Mouse (Mus musculus) ZHBTc4 (cell line): ENCODE measurements at regions not wholly inside any gene's neighbourhood (a gene's known extent, or its start where the extent isn't known, plus 50 kb on each side); places are given as distances from the start of the nearest gene placed in this dataset.
A peak's percentile ranks its signal among the peaks of the same experiment; 100 is the strongest.

ENCODE experiments used
- DNase-seq: peaks from one replicate; pipeline ENCODE4 v3.0.0-alpha.2; 2011; ENCODE audit warnings: low read depth, low spot score

GRCm38 (mm10) chr1:77029091-77029490, 485.8 kb downstream of the Epha4 start:
- no peak for DNase-seq

DNA sequence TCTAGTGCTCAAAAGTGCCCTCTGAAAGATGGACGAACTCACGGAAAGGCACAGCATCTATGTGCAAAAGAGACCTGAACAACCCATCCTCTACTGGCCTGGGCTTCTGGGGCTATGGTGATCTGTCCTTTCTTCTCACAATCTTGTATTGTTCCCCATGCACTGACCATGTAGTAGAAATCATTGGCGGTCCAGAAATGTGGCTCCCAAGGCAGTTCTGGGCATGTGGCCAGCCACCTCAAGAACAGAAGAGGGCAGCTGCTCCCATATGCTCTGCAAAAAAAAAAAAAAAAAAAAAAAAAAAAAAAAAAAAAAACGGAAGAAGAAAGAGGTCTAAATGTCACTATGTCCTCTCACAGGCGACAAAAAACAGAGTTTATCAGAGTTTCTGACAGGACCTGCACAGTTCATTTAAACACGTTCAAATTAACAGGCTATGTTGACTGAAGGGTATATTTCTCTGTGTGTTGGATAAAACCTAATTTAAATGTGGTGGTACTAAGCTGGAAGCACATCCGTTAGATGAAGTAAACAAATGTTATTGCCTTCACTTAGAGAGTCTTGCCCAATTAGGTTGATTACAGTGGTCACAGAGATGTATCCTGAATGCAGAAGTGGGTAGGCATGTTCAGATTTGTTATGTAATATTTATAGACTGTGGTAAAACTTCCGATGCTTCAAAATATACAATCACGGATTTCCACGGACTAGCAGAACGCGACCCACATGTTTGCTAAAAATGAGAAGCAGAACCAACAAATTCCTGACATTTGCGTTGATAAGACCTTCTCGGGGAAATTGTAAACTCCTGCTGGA, 470.9 kb downstream of the Epha4 start:
- no peak for DNase-seq

DNA sequence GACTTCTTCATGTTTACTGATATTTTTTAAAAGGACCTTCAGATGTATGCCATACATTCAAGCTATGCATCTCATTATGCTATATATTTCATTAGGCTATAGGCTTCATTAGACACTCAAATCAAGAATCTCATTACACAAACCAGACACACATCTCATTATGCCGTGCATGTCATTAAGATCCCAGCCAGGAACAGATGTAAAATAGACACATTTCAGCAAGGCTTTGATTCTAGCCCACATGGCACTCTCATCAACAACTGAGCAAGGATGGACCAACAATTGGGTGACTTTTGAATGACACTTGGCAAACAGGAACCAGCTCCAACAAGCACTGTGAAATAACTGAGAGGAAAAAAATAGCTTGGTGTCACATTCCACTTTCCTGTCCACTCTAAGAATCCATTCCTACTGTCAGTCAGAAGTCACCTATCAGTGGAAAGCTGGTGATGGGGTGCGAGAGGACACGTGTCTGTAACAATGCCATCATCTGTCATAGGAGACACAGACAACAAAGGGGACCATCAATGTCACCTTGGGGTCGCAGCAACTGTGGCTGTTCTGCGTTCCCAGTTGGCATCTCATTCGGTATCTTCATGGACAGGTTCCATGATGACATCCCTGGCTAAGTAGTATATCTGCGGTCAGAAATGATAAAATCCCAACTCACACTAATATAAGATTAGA, 466.0 kb downstream of the Epha4 start:
- DNase-seq: no peak

DNA sequence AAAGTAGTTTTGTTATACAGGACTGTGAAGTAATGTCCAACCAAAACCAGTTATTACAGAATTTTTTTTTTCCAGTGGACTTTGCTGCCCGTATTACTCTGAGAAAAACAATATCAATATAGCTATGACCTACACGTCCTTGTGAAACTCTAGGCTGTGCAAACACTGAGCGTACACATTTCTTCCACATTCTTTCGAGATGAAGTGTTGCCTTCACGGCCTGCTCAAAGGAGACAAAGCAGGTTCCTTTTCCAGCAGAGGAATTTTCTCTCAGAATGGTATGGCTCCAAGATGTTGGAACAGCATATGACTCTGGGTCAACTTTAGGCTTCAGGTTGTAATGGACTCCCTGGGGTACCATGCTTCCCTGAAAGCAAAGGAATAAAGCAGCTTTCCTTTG, 463.6 kb downstream of the Epha4 start:
- no peak for DNase-seq

GRCm38 (mm10) chr1:77053837-77054540, 460.9 kb downstream of the Epha4 start:
- DNase-seq: no peak

DNA sequence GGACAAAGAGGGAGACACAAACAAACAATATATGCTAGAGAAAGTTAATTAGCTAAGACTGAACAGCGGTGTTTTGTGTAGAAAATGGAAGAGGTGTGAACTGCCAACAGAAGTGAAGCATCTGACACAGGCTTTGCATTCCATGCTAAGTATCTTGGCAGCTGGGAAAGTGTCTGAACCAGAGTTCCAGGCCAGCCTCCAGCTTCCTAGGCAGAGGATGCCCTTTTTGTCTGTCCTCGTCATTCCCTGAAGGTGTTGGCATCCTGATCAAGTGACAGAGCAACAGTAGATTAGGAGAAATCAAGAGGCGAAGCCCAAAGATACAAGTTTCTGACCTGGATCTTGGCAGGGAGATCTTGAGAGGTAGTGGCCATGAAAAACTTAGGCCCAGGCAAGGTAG, 452.4 kb downstream of the Epha4 start:
- no peak for DNase-seq

DNA sequence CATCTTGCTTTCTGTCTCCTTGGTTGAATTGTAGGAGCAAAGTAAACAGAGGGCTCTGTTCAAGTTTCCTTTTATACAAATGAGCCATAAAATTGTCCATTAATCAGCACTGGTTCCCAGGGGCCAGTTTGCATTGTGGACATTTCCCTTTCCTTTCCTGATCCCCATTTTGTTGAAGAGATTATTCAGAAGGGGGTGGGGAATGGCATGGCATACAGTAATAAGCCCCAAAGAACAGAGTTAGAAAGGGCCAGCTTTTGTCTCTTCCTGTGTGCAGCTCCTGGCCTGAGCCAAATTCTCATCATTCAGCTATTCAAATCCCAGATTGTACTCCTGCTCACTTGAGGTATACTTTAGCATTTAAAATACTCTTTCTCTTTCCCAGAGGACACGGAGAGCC, 441.8 kb downstream of the Epha4 start:
- DNase-seq: no peak

DNA sequence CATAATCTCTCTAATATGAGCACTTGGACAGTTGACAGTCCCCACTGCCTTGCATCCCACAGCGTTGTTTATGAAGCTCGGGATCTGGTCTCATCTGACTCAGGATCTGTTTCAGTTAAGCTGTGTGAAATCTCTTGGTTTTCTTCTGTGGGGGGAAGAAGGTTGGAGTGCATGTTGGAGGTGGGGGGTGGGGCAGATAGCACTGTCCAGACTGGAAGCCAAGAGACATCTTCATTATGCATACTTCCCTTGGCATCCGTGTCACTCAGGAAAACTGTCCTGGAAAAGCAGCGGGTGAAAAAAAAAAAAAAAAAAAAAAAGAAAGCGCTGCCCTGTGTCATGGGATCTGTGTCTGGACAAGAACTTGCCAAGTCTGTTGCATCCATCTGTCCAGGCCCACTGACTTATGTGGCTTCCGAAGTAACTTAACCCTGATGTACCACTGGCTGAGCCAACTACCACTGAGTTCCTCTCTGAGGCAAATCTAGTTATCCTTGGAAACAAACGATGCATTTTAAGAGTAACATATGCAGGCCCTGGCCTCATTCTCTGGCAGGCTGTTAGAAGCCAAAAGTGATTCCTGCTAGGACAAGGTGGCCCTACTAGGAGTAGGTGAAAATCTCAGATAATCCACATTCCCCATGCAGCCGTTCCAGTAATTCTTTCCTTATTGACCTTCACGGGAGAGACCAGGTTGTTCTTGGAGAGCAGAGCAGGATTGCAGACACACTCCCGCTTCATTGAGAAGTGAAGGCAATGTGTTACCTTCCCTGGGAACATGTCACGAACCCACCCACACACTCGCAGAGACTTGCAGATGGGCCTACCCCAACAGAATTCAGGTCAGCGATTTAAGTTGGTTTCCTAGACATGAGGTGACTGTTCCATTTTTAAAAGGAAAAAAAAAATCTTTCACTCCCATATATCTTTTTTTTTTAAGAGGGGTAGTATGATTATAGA, 439.7 kb downstream of the Epha4 start:
- no peak for DNase-seq

DNA sequence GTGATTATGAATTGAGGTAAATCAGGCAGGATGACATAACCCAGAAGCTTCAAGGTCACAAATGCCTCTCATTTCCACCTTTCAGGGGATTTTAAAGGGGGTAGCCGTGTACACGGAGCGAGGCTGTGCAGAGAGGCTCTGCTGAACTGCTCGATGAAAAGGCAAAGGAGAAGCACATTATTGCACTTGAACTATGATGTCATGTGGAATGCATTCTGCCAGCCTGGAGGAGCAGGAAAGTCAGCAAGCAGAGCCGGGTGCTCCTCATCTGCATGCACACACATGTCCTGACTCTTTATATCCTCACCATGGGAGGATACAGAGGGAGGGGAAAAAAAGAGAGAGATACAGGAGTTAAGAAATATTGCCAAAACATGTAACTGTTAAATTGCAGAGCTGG, 434.1 kb downstream of the Epha4 start:
- no peak for DNase-seq

- peak; percentile 63 for DNase-seq
Measured at GRCm38 (mm10) chr1:77081660-77082059, 433.2 kb downstream of the Epha4 start.

- DNase-seq: no peak
Measured at GRCm38 (mm10) chr1:77082410-77082809, 432.5 kb downstream of the Epha4 start.

GRCm38 (mm10) chr1:77093551-77093950, 421.3 kb downstream of the Epha4 start:
- DNase-seq: no peak

DNA sequence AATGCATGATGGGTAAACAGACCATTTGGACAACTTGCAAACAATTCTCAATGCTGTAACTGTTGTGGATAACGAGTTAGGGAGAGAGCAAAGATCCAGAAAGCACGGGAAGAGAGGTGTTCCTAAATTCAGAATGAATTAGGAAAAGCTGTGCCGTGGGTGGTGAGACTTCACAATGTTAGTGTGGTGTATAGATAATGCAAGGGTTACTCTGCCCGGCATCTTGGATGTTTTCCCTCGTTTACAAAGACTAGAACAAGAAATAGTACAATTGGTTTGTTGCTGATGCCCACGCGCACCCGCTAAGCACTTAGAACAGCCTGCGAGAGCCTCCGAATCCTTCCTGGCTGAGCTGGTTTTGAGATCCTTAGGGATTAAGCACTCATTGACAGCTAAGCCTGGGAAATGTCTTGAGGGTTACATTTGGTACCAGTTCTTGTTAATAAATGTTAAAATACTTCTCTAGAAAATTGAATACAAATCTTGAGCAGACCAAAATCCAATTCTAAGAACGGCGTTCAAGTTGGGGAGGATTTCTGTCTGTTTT, 413.1 kb downstream of the Epha4 start:
- no peak for DNase-seq

DNA sequence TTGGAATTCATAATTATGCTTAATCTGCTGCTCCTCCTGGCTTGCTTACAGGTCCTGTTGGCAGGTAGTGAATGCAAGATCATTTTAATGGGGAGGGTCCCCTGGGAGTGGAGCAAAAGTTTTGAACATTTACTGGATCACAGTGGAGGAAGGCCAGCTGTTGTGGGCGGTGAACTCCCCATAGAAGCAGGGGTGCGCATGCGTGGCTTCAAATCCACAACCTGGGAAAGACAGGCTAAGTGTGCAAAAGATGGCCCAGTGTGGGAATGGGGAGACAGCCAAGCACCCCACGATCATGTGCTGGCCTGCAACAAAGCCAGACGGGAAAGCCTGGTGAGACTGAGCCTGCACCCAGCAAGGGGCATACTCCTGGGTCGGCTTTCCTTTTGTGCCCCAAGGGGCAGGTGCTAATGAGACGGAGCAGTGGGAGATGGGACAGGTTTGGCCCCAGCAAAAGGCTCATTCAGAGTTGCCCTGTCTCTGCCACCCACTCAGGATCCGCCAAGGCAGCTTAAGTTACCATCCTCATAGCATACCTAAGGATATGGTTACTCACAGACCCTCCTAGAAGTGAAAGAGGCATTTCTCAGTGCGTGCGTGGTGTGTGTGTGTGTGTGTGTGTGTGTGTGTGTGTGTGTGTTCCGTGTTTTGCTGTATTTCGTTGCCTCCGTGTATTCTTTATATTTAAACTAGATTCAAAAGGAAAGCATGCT, 412.3 kb downstream of the Epha4 start:
- DNase-seq: no peak

DNA sequence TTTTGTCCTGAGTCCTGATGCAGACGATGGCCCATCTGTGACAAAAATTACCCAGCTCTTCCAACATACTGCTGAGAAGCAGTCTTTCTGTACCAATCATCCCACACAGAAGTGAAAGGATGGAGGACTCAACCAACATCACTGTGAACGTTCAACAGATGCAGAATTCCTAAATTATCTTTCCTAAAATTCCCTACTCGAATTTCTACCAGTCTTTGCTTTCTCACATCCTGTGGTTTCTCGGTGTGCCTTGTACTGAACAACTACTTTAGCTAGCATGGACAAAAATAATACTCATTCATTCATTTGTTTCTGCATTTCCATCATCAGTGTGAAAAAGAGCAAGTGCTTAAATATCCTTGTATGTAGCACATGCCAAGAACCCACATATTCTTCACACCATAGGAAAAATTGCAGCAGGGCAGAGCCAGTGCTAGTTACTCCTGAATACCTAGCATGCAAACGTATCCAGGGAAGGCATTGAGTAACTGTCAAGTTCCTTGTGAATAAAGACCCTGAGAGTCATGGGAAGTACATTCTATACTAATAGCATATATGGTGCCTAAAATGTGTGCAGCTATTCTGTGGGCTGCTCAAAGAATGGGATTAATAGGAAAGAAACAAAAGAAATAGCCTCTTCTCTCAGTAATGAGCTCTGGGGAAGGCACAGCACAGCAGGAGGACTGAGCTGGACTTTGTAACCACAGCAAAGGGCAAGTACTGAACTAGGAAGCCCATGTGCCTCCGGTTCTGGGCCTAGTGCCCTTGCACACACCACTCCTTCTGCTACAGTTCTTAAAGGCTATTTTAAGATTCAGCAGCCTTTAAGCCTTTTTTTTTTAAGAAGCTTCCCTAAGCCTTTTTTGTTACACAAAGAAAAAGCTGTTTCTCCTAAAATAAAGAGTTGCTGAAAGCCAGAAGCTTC, 404.8 kb downstream of the Epha4 start:
- DNase-seq: no peak

- no peak for DNase-seq
Measured at GRCm38 (mm10) chr1:77128411-77128810, 386.5 kb downstream of the Epha4 start.

GRCm38 (mm10) chr1:77137663-77138062, 377.2 kb downstream of the Epha4 start:
- DNase-seq: no peak

DNA sequence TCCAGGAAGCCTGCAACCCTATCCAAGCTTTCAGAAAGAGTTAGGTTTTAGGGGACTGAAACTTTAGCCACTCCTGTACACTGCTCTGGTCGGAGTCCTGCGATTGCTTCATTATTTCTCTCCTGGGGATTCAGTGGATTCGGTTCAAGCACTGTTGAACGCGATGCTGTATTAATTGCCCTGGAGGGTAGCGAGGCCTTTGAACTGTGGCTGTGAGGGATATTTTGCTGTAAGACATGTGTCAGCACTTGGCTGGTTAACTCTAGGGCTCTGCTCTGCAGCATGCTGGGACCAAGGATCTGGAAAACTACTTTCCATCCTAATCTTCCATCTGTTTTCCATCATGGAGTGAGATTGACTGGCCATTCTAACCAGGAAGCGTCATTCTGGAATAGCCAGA, 374.0 kb downstream of the Epha4 start:
- no peak for DNase-seq

DNA sequence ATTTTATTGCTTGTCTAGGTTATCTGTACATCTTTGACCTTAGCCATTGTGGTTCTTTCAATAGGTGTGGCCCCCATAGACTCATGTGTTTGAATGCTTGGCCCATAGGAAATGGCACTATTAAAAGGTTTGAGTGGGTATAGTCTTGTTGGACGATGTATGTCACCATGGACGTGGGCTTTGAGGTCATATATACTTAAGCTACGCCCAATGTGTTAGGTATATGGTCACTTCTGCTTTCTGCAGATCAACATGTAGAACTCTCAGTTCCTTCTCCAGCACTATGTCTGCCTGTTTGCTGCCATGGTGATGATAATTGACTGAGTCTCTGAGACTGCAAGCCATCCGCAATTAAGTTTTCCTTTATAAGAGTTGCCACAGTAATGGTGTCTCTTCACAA, 366.8 kb downstream of the Epha4 start:
- no peak for DNase-seq
